Mouse (Mus musculus): ENCODE results near the gene Olfr944. TPM values are rescaled to one million over a fixed set of nuclear protein-coding genes. Genes with fewer than 3 reads are reported as not detected.

The Olfr944 gene
- not detected for total RNA-seq (2023)

DNA sequence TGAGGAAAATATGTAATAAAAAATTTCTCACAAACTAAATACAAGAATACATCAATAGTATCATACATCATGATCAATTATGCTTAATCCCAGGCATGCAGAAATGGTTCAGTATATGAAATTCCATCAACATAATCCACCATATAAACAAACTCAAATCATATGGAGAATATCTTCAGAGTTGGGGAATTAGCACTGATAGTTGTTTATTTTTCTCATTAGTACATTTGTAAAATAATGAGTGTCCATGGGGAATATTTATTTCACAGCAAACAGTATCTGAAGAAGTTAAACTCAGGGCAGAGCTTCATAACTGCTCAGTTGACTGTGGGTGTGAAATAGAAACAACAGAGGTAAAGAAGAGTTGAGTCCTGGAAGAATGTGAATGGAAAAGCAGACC lies at the start of gene Olfr944:
TSS of gene Olfr944 (plus strand) at position 301 of the 400 bp plus-strand sequence.

GRCm38 (mm10) chr9:39166004-39166403 lies 35.7 kb upstream of the Olfr944 start, which contains the start of gene Olfr943:
Gene Olfr943 (plus strand): TSS chr9:39166304.

DNA sequence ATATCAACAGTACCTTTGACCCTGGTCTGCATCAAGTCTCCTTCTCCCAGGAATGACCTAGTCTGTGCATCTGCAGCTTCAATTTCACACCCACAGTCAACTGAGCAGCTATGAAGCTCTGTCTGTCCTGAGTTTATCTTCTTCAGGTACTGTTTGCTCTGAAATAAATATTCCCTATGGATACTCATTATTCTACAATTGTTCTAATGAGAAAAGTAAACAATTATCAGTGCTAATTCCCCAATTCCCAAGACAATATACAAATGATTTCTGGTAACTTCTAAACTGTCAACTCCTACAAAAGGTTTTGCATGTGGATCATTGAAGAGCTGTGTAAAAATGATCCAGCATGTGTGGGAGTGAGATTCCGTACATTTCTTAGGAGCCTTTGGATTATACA lies 48.2 kb downstream of the Olfr944 start, which contains the start of gene Olfr1537:
TSS of gene Olfr1537 (minus strand) at position 101 of the 400 bp plus-strand sequence.

Other genes starting within 250 kb of the Olfr944 start
- not detected for gene Olfr933, start 229.6 kb upstream of the Olfr944 start, total RNA-seq (2023)
- not detected for gene Olfr934, start 213.6 kb upstream of the Olfr944 start, total RNA-seq (2023)
- gene Olfr935, start 202.2 kb upstream of the Olfr944 start, total RNA-seq (2023) = not detected
- gene Olfr146, start 178.5 kb upstream of the Olfr944 start, total RNA-seq (2023) = not detected
- gene Olfr937, start 137.0 kb upstream of the Olfr944 start, total RNA-seq (2023) = not detected
- gene Olfr938, start 123.0 kb upstream of the Olfr944 start, total RNA-seq (2023) = not detected
- not detected for gene Olfr27, start 73.8 kb upstream of the Olfr944 start, total RNA-seq (2023)
- not detected for gene Olfr943, start 35.6 kb upstream of the Olfr944 start, total RNA-seq (2023)
- gene Olfr1537, start 48.1 kb downstream of the Olfr944 start, total RNA-seq (2023) = not detected
- not detected for gene Olfr945, start 74.9 kb downstream of the Olfr944 start, total RNA-seq (2023)
- gene Olfr948, start 124.1 kb downstream of the Olfr944 start, total RNA-seq (2023) = not detected
- gene Olfr951, start 185.5 kb downstream of the Olfr944 start, total RNA-seq (2023) = not detected
- gene Olfr952, start 225.2 kb downstream of the Olfr944 start, total RNA-seq (2023) = not detected